Mouse (Mus musculus): ENCODE data around the gene 1810010D01Rik. TPM values are rescaled to one million over a fixed set of nuclear protein-coding genes. Genes with fewer than 3 reads are reported as not detected.

Gene 1810010D01Rik
- total RNA-seq, 2 experiments from 2014 or later = 0.31 TPM; not detected in 1

DNA sequence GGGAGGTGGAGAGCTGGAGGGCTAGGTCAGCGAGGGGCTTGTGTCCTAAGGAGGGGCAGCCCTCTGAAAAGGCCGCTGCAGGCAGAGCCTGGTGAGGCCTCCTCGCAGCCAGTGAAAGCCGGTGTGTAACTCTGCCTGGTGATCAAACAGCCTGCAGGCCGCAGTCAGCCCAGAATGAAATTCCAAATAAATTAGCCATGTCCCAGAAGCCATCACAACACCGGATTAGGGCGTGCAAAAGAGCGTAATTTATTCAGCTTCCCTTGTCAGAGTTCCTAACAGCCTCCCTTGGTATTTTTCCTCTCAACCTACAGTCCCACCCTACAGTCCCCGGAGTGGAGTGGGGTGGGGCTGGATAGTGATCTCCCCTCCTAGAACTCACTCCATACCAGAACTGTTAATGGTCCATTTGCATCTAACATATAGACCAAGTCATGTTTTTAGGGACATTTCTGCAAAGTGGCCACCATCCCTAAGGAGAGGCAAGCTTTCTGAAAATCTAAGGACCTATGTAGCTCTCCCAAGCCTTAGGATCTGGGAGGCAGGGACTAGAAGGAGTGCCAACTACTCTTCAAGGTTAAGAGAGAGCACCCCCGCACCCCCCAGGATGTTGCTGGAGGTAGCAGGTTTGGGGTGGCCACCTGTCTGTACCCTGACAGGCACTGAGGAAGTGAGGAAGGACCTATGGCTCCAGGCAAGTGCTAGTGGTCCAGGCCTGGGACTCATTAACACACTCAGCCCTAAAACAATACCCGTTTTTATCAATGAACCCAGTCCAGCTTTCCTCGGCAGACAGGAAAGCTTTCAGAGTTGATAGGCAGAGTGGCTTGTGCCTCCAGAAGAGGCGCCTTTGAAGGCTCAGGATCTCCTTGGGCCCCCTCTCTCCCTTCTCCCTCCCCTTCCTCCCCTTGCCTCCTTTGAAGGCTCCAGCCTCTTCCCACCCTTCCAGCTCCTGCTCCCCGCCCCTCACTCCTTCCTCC, 4.1 kb upstream of the 1810010D01Rik start:
- no peak for DNase-seq

DNA sequence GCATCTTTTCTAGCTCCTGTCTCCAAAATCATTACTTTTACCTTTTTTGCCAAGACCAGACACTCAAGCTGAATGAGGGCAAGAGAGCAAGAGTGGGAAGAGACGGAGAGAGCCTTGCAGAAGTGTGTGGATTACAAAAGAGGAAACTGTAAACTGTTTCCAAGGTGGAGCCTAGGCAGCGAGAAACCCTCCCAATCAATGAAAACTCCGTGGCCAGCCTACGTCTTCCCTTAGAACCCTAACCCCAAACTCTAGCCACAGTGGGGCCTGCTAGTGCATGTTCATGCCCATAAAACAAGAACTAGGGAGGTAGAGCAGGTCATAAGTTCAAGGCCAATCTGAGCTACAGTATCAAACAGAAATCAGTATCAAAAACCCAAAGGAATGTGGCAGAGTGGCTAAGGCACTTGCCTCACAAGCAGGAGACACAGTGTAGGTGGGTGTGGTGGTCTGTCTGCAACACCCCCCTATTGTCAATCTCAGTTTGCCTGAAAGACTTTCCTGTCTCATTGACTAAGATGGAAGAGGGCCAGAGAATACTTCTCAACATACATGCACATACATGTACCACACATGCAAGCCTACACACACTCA, 2.7 kb upstream of the 1810010D01Rik start:
- DNase-seq = no peak

DNA sequence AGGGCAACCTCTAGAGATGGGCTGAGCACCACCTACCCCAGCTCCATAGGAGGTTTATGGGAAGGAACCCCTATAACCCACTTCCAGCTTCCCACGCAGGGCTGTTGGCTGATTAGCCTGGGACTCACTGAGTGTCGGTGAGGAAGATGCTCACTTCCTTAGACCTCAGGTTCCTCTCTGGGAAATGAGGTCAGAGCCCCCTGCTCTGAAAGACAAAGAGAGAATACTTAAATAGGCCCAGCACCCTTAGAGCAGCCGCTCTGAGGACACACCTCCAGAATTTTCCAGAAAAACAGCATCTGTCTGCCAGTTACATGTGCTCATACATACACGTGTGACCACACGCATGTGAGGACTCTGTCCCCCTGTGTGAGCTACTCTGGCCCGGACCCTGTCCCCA, 1.1 kb downstream of the 1810010D01Rik start:
- no peak for DNase-seq

DNA sequence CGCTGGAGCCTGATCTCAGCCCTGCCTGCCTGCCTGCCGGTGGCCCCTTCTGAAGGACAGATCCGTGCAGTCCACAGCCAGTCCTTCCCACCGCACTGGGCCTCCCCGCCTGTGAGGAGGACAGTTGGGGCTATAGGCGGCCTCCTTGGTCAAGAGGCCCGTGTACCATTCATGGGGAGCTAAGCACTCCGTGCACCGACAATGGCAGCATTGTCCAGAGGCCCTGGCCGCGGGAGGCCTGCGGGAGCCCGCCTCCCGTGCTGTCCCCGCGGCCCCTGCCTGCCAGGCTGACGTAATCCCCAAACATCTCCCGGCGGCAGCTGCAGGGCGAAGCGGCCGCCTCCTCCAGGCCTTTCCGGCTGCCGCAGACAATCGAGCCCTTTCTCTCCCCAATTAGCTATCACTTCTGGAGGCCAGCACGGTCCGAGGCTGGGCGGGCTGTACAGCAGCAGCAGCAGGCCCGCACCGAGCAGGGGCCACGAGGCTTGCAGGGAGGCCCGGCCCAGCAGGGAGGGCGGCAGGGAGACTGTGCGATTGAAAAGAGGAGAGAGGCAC, 1.8 kb downstream of the 1810010D01Rik start:
- peak; percentile 87 for DNase-seq

DNA sequence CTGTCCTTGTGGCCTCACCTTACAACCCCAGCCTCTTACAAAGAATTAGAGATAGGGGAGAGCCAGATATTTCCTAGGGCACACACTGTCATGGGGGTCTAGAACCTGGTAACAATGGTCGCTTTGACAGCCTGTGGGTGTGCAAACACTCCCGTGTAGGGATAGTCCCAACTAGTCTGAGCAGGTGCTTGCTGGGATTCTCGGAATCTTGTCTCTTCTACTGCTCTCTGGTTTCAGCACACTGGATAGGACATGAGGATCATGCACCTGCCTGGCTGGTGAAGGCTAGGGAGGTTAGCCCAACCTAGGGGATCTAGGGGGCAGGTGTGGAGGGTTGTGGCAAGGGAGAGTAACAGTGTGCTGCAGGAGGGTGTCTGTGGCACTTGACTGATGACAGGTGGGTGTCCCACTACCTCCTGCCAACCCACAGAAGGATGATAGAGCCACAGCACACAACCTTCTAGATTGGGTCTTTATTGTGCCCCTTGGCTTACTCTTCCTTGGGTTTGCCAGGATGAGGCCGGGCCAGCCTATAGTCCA, 2.5 kb downstream of the 1810010D01Rik start:
- DNase-seq = no peak

DNA sequence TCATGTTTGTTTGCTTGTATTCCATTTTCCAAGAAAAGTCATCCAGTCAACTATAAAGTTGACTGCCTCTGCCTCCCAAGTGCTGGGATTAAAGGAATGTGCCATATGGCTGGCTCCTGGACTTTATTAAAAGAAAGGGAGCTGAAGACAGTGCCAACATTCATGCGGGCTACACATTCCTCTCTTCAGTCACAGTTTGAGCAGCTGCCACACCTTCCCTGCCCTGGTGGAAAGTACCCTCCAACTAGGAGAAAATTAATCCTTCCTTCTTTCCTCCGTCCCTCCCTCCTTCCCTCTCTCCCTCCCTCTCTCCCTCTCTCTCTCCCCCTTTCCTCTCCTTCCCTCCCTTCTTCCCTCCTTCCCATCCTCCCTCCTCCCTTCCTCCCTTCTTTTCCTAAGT, 8.2 kb downstream of the 1810010D01Rik start:
- DNase-seq = no peak

DNA sequence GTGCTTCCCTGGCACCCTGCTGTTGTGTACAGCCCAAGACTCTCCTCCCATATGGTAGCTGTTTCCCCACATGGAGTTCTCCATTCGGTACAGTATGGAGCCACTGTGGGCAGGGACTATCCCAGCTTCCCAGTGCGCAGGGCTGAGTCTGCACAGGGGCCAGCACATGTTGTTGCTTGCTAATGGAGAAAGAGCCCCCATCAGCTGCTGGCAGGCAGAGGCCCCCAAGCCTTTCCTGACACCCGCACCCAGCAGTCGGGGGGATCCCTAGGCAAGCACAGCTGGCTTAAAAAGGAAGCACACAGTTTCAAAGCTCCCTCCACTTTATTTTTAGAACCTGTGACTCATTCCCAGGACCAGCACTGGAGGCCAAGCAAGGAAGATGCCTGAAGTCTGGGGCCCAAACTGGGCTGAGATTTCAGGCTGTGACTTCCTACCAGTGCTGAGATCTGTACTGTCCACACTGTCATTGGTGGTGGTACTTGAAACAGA, 9.7 kb downstream of the 1810010D01Rik start:
- DNase-seq = peak; percentile 62

DNA sequence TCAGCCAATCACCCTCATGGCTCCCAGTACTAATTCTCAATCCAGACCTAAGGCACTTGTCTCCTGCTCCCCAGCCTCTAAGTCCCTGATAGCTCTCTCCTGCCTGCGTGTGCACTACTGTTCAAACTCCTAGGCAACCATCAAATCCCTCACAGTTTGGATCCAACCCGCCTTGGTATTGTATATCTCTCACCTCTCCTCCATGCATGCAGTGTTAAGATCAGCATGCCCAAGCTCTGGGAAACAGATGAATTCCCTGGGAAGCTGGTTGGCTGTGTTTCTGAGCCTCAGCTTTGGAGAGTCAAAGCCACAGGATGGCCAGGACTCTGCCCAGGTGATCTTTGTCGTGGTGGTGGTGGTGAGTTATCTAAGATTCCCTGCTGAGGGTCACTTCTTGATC, 10.2 kb downstream of the 1810010D01Rik start:
- DNase-seq = no peak

DNA sequence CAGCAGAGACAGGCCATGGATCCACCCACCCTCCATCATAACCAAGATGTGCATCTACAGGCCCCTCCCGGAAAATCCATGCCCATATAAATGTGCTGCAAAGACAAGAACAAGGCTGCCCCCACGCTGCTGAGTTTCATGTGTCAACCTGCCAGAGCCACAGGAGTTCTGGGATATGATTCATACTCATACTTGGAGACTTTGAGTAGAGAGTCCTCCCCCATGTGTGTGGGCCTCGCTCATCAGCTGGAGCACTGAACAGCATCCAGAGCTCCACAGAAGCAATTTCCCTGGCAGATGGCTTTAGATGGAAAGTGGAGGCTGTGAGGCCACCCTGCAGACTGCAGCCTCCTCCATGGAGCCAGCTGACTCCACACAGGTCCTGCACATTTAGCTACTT, 10.9 kb downstream of the 1810010D01Rik start:
- DNase-seq = peak; percentile 44

DNA sequence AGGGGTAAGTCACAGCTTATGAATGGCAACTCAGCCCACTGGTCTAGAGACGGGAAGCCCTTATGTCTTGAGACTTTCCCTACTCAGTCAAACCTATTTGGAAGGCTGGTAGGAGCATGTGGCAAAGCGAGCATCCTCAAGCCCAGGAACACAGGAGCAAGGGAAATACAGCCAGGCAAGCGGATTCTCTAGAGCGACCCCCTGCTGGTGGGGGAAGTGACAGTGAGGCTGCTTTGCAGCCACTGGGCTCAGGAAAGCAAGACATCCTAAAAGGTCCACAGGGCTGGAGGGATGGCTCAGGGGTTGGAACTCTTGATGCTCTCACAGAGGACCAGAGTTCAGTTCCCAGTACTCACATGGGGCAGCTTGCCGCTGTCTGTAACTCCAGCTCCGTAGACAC, 11.6 kb downstream of the 1810010D01Rik start:
- no peak for DNase-seq

DNA sequence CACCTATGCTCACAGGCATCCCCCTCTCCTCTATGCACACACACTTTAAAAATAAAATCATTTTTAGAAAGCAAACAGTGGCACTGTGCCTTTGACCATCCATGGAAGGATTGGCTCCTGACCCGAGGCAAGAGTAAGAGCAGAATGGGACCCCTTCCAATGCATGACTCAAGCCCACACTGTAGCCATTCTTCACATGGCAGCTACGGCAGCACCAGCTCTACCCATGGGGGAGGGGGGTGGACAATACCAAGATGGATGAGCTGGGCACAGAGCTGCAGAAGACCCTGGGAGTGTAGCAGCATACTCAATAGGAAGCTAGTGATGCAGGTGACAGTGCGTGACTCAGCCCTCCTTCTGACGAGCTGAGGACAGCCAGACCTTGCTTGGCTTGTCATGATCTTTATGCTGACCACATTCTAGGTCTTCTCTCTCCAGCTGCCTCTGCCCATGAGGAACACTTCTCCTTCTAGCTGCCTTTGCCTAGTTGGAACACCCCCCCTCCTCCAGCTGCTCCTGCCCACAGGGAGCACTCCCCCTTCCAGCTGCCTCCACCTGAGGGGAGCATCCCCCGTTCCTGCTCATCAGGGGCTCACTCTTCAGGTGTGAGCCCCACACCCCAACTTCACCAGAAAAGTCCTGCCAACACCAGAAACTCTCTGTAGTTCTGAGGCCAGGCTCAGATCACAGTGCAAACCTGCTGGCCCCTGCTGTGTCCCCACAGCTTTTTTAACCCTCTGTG, 12.6 kb downstream of the 1810010D01Rik start:
- DNase-seq = peak; percentile 49

DNA sequence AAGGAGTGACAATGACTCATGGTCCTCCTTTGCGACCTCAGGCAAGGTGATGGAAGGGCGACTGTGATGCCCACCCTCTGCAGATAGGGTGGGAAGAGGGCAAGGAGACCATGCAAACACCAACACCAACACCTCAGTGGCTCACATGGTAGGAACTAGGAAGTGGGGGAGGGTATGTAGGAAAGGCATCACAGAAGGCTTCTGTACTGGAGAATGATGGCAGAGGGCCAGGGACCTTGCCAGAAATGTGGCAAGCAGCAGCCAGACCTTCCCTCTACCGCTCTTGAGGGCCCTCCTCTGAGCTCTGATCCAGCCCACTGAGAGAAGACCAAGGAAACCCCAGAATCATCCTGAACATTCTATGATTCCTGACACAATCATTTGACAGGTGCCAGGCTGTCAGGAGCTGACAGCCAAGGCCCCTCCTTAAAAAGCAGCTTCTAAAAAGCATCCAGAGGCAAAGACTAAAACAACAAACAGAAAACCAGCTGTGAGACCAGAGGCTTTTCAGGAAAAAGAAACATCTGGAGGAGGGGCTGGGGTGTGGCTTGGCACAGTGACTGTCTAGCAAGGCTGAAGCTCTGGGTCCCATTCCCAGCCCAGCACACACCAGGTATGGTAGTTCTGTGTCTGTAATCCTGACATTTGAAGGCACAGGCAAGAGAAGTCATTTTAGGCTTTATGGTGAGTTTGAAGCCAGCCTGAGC, 13.3 kb downstream of the 1810010D01Rik start:
- peak; percentile 84 for DNase-seq

DNA sequence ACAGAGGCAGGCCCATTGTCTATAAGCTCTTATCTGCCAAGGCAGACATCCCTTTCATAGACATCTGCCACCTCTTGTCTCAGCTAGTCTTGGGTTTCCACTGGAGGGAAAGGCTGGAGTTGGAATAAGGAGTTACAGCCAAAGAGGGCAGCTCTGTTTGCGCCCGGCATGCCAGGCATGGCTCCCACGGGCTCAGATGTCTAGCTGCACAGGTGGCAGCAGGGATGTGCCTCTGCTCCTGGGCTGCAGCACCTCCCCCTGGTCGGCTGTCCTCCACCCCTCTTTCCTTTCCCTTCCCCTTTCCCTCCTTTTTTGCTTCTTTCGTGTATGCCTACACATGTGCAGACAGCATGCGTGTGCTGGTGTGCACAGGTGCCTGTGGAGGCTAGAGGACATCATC, 15.1 kb downstream of the 1810010D01Rik start:
- DNase-seq = no peak

DNA sequence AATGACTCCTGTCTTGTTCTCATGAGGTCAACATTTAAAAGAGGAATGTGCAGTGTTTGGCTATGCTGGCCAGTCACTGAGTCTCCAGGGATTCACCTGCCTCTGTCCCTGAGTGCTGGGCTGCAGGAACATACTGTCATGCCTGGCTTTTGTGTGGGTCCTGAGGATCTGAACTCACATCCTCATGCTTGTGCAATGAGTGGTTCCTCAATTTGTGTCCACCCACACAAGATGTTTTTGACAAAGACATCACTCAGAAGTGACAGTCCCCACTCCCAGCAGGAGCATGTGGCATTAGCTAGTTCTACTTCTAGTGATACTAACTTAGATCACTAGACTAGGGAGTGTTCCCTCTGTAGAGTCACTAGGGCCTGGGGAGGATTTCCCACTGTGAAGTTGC, 17.4 kb downstream of the 1810010D01Rik start:
- no peak for DNase-seq

DNA sequence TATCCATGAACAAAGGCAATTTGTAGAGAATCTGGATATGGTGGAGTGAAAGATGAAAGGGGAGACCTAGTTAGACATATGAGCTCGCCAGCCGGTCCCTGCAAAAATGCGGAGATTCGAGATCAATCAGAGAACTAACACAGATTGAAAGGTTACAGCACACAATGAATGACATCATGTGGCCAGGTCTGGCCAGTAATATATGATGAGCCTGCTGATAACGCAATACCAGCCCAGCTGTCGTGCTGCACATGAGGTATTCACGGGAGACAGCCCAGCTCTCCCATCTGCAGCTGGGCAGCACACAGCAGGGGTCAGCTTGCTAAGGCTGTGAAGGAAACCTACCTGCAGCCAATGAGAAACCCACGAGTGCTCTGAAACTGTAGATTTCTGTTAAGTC, 18.6 kb downstream of the 1810010D01Rik start:
- DNase-seq = no peak

DNA sequence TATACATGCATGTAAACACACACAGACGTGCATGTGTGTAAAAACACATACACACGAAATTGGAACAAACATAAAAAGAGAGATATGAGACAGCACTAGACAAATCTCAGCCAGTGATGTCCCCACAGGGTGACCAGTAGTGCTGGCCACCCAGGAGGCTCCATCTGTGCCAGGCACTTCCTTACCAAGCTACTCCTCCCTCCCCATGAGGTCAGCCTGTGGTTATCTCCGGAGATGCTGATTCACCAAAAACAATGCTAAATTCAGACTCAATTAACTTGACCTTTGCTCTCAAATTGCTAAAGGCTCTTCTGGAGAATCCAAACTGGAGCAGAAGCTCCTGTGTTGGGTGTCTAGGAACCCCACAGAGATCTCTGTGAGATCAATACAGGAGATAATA, 20.1 kb downstream of the 1810010D01Rik start:
- DNase-seq = no peak

DNA sequence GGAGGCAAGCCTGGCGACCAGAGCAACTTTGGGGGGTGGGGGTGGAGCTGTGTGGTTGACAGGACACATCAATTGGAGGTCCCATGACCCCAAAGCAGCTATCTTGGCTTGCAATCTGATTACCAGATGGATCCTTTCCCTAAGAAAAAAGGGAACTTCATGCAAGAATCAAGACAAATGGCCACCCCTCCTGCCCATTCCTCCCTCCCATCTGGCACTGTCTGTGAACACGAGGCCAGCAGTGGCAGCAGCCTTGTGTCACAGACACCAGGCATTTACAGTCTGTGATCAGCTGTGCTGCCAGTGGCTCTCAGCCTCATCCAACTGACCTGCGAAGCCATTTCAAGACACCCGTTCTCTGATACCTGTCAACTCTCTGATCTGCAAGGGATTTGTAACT, 25.5 kb downstream of the 1810010D01Rik start:
- DNase-seq = no peak

DNA sequence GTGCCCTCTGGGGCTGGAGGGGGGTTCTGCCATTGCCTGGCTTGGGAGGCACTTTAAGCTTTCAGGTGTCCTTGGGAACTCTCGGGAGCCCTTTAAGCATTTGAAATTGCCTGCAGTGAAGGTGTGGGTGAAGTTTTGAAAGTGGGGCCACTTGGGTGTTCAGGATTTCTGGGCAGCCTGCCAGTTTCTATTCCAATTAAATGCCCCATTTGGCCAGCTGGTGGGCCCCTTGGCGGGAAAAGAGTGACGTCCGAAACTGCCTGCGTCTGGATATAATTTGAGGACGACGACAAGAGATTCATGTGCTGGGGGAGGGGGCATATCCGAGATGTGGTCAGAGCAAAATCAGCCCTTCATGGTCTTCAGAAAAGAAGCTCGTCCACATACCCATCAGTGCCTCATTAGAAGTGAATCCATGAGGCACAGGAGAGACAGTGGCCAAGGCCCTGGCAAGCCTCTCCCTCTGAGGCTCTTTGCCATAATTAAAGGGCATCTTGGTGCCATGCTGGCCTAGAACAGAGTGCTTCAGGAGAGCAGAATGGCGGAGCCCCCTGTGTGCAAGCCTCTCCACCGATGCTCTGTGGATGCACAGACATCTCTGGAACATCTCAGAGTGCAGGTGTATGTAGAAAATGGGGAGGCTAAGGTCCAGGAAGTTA, 26.4 kb downstream of the 1810010D01Rik start:
- DNase-seq = peak; percentile 20

DNA sequence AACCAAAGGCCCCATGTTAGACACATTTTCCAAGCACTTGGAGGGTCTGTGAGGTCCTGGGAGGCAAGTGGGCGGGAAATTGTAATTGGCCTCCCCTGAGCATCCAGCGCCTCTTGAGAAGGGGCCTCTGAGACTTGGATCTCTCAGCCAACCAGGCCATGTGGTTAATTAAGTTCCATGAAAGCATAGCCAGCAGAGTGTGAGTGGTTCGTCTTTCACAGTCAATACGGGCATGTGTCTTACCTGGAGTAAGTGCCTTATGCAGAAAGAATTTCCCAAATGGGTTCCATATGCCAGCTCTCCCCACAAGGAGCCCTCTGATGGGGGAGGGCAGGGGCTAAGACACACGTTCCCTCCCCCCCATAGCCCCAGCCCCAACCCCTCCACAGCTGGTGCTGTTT, 28.2 kb downstream of the 1810010D01Rik start:
- no peak for DNase-seq

DNA sequence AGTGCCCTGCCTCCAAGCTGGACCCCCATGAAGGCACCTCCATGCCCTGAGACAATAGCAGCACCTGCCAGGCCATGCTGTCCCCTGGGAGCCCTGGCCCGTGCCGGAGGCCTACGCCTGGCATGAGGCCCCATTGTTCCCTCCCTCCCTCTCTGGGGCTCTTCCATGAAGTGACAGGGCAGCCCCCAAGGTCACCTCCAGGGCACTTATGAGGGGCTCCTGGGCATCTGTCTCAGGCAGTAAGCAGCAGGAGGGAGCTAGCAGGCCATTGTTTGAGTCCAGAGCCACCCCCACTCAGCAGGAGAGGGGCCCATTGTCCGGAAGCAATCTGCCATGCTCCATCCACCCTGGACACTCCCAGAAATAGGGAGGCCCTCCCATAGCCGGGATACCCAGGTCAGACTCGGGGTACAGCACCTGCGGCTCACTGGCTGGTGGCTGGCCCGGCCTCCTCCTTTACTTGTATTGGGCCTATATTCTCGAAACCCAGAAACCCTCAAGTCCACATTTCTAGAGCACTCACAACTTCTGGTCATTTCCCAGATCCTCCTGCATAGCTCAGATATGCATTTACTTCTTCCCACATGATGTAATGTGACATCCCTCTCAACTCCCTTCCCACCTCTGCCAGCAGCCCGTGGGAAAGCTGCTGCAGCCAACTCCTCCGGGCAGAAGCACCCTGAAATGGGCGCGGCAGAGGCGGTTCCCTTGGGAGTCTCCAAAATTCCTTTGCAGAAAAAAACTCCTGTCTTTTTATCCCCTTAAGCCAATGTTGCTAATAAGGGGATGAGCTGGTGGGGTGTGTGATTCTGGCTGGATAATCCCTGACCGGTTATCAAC, 30.9 kb downstream of the 1810010D01Rik start:
- DNase-seq = no peak
